Mouse (Mus musculus): ENCODE measurements at regions not wholly inside any gene's neighbourhood (a gene's known extent, or its start where the extent isn't known, plus 50 kb on each side); places are given as distances from the start of the nearest gene placed in this dataset.

GRCm38 (mm10) chr12:49449396-49449795 is 64.4 kb downstream of the Gm43517 start:
- ATAC-seq (ENCODE audit: low read depth) (no peak), DNase-seq (ENCODE audit: low spot score) (no peak)
- Histone ChIP-seq H3K4me1 (ENCODE audit: control insufficient read depth, insufficient read depth, low read length) (no peaks in the 10 kb centered on the region), H3K27me3 (replicated peaks; ENCODE audit: control insufficient read depth, insufficient read depth, low read length) (no peaks in the 10 kb centered on the region), H3K36me3 (ENCODE audit: control insufficient read depth, insufficient read depth, low read length) (no peaks in the 10 kb centered on the region), H3K27ac (replicated peaks; ENCODE audit: low read depth, low read length) (no peak overlapping the region), H3K4me3 (ENCODE audit: low read depth, low read length) (no peak overlapping the region), H3K9ac (ENCODE audit: low read depth, low read length) (no peak overlapping the region), H3K9me3 (ENCODE audit: control insufficient read depth, low read length) (no peaks in the 10 kb centered on the region), H3K4me2 (ENCODE audit: low read depth, low read length) (no peak overlapping the region)
- 79% methylated on average over 3 of the region's 3 CpGs for WGBS

GRCm38 (mm10) chr12:49468059-49468458 is 83.1 kb downstream of the Gm43517 start:
- H3K4me2 ChIP-seq (ENCODE audit: low read depth, low read length) = no peak overlapping the region
- no peak overlapping the region for H3K27ac ChIP-seq (replicated peaks; ENCODE audit: low read depth, low read length)
- H3K9me3 ChIP-seq (ENCODE audit: control insufficient read depth, low read length) = no peaks in the 10 kb centered on the region
- no peaks in the 10 kb centered on the region for H3K27me3 ChIP-seq (replicated peaks; ENCODE audit: control insufficient read depth, insufficient read depth, low read length)
- no peak overlapping the region for H3K4me3 ChIP-seq (ENCODE audit: low read depth, low read length)
- H3K4me1 ChIP-seq (ENCODE audit: control insufficient read depth, insufficient read depth, low read length) = no peaks in the 10 kb centered on the region
- DNase-seq (ENCODE audit: low spot score) (no peak), ATAC-seq (ENCODE audit: low read depth) (no peak)
- 97% methylated on average over 1 of the region's 1 CpGs for WGBS
- no peak overlapping the region for H3K9ac ChIP-seq (ENCODE audit: low read depth, low read length)
- no peaks in the 10 kb centered on the region for H3K36me3 ChIP-seq (ENCODE audit: control insufficient read depth, insufficient read depth, low read length)

GRCm38 (mm10) chr12:49473371-49473770 is 88.4 kb downstream of the Gm43517 start:
- no peak overlapping the region for H3K4me2 ChIP-seq (ENCODE audit: low read depth, low read length)
- no peak overlapping the region for H3K4me3 ChIP-seq (ENCODE audit: low read depth, low read length)
- no peaks in the 10 kb centered on the region for H3K27me3 ChIP-seq (replicated peaks; ENCODE audit: control insufficient read depth, insufficient read depth, low read length)
- DNase-seq (ENCODE audit: low spot score) (peak; percentile 17), ATAC-seq (ENCODE audit: low read depth) (no peak)
- H3K36me3 ChIP-seq (ENCODE audit: control insufficient read depth, insufficient read depth, low read length) = no peaks in the 10 kb centered on the region
- no peaks in the 10 kb centered on the region for H3K9me3 ChIP-seq (ENCODE audit: control insufficient read depth, low read length)
- WGBS = 72% methylated on average over 3 of the region's 3 CpGs
- no peak overlapping the region for H3K27ac ChIP-seq (replicated peaks; ENCODE audit: low read depth, low read length)
- no peaks in the 10 kb centered on the region for H3K4me1 ChIP-seq (ENCODE audit: control insufficient read depth, insufficient read depth, low read length)
- H3K9ac ChIP-seq (ENCODE audit: low read depth, low read length) = no peak overlapping the region

- ATAC-seq (ENCODE audit: low read depth) (no peak), DNase-seq (ENCODE audit: low spot score) (peak; percentile 20)
- Histone ChIP-seq H3K9me3 (ENCODE audit: control insufficient read depth, low read length) (no peaks in the 10 kb centered on the region), H3K4me3 (ENCODE audit: low read depth, low read length) (no peak overlapping the region), H3K36me3 (ENCODE audit: control insufficient read depth, insufficient read depth, low read length) (no peaks in the 10 kb centered on the region), H3K27ac (replicated peaks; ENCODE audit: low read depth, low read length) (no peak overlapping the region), H3K4me2 (ENCODE audit: low read depth, low read length) (no peak overlapping the region), H3K9ac (ENCODE audit: low read depth, low read length) (no peak overlapping the region), H3K4me1 (ENCODE audit: control insufficient read depth, insufficient read depth, low read length) (no peaks in the 10 kb centered on the region), H3K27me3 (replicated peaks; ENCODE audit: control insufficient read depth, insufficient read depth, low read length) (no peaks in the 10 kb centered on the region)
- WGBS = 71% methylated on average over 3 of the region's 3 CpGs
Measured at GRCm38 (mm10) chr12:49480656-49481055, 95.7 kb downstream of the Gm43517 start.

GRCm38 (mm10) chr12:49481151-49481550 is 96.2 kb downstream of the Gm43517 start:
- H3K4me2 ChIP-seq (ENCODE audit: low read depth, low read length) = no peak overlapping the region
- WGBS = 67% methylated on average over 8 of the region's 8 CpGs

GRCm38 (mm10) chr12:49482367-49482766 is 97.4 kb downstream of the Gm43517 start:
- Histone ChIP-seq H3K27ac (replicated peaks; ENCODE audit: low read depth, low read length) (no peak overlapping the region), H3K4me2 (ENCODE audit: low read depth, low read length) (no peak overlapping the region), H3K9me3 (ENCODE audit: control insufficient read depth, low read length) (no peaks in the 10 kb centered on the region), H3K27me3 (replicated peaks; ENCODE audit: control insufficient read depth, insufficient read depth, low read length) (no peaks in the 10 kb centered on the region), H3K4me1 (ENCODE audit: control insufficient read depth, insufficient read depth, low read length) (no peaks in the 10 kb centered on the region), H3K9ac (ENCODE audit: low read depth, low read length) (no peak overlapping the region), H3K36me3 (ENCODE audit: control insufficient read depth, insufficient read depth, low read length) (no peaks in the 10 kb centered on the region), H3K4me3 (ENCODE audit: low read depth, low read length) (no peak overlapping the region)
- DNase-seq (ENCODE audit: low spot score) (no peak), ATAC-seq (ENCODE audit: low read depth) (no peak)
- WGBS = 78% methylated on average over 4 of the region's 4 CpGs

More at GRCm38 (mm10) chr12:49481151-49481550, 96.2 kb downstream of the Gm43517 start:
- no peak overlapping the region for H3K27ac ChIP-seq (replicated peaks; ENCODE audit: low read depth, low read length)
- ATAC-seq (ENCODE audit: low read depth) (no peak), DNase-seq (ENCODE audit: low spot score) (no peak)
- H3K4me3 ChIP-seq (ENCODE audit: low read depth, low read length) = no peak overlapping the region
- no peaks in the 10 kb centered on the region for H3K4me1 ChIP-seq (ENCODE audit: control insufficient read depth, insufficient read depth, low read length)
- no peaks in the 10 kb centered on the region for H3K36me3 ChIP-seq (ENCODE audit: control insufficient read depth, insufficient read depth, low read length)
- no peak overlapping the region for H3K9ac ChIP-seq (ENCODE audit: low read depth, low read length)
- H3K27me3 ChIP-seq (replicated peaks; ENCODE audit: control insufficient read depth, insufficient read depth, low read length) = no peaks in the 10 kb centered on the region
- H3K9me3 ChIP-seq (ENCODE audit: control insufficient read depth, low read length) = no peaks in the 10 kb centered on the region

- H3K36me3 ChIP-seq (ENCODE audit: control insufficient read depth, insufficient read depth, low read length) = no peaks in the 10 kb centered on the region
- no peak overlapping the region for H3K9ac ChIP-seq (ENCODE audit: low read depth, low read length)
- 55% methylated on average over 4 of the region's 4 CpGs for WGBS
- H3K4me3 ChIP-seq (ENCODE audit: low read depth, low read length) = no peak overlapping the region
- no peaks in the 10 kb centered on the region for H3K27me3 ChIP-seq (replicated peaks; ENCODE audit: control insufficient read depth, insufficient read depth, low read length)
- H3K4me1 ChIP-seq (ENCODE audit: control insufficient read depth, insufficient read depth, low read length) = no peaks in the 10 kb centered on the region
- ATAC-seq (ENCODE audit: low read depth) (no peak), DNase-seq (ENCODE audit: low spot score) (peak; percentile 23)
- no peak overlapping the region for H3K27ac ChIP-seq (replicated peaks; ENCODE audit: low read depth, low read length)
- no peak overlapping the region for H3K4me2 ChIP-seq (ENCODE audit: low read depth, low read length)
- H3K9me3 ChIP-seq (ENCODE audit: control insufficient read depth, low read length) = no peaks in the 10 kb centered on the region
Measured at GRCm38 (mm10) chr12:49484070-49484770, 99.2 kb downstream of the Gm43517 start.

GRCm38 (mm10) chr12:49513131-49513530 is 128.2 kb downstream of the Gm43517 start:
- no peak overlapping the region for H3K4me3 ChIP-seq (ENCODE audit: low read depth, low read length)
- DNase-seq (ENCODE audit: low spot score) (no peak), ATAC-seq (ENCODE audit: low read depth) (no peak)
- no peaks in the 10 kb centered on the region for H3K27me3 ChIP-seq (replicated peaks; ENCODE audit: control insufficient read depth, insufficient read depth, low read length)
- H3K9ac ChIP-seq (ENCODE audit: low read depth, low read length) = no peak overlapping the region
- H3K36me3 ChIP-seq (ENCODE audit: control insufficient read depth, insufficient read depth, low read length) = no peaks in the 10 kb centered on the region
- H3K9me3 ChIP-seq (ENCODE audit: control insufficient read depth, low read length) = no peaks in the 10 kb centered on the region
- H3K27ac ChIP-seq (replicated peaks; ENCODE audit: low read depth, low read length) = no peak overlapping the region
- H3K4me1 ChIP-seq (ENCODE audit: control insufficient read depth, insufficient read depth, low read length) = no peaks in the 10 kb centered on the region
- H3K4me2 ChIP-seq (ENCODE audit: low read depth, low read length) = no peak overlapping the region

- 54% methylated on average over 1 of the region's 1 CpGs for WGBS
- H3K27ac ChIP-seq (replicated peaks; ENCODE audit: low read depth, low read length) = no peak overlapping the region
- no peak overlapping the region for H3K9ac ChIP-seq (ENCODE audit: low read depth, low read length)
- no peaks in the 10 kb centered on the region for H3K27me3 ChIP-seq (replicated peaks; ENCODE audit: control insufficient read depth, insufficient read depth, low read length)
- no peak for DNase-seq (ENCODE audit: low spot score)
- no peak for ATAC-seq (ENCODE audit: low read depth)
- H3K36me3 ChIP-seq (ENCODE audit: control insufficient read depth, insufficient read depth, low read length) = no peaks in the 10 kb centered on the region
- H3K4me3 ChIP-seq (ENCODE audit: low read depth, low read length) = no peak overlapping the region
- H3K4me1 ChIP-seq (ENCODE audit: control insufficient read depth, insufficient read depth, low read length) = no peaks in the 10 kb centered on the region
- no peaks in the 10 kb centered on the region for H3K9me3 ChIP-seq (ENCODE audit: control insufficient read depth, low read length)
- no peak overlapping the region for H3K4me2 ChIP-seq (ENCODE audit: low read depth, low read length)
Measured at GRCm38 (mm10) chr12:49514616-49515015, 129.6 kb downstream of the Gm43517 start.

Data from embryonic facial prominence, embryonic 14.5 days (tissue).